Mouse (Mus musculus): ENCODE measurements around the gene Nav2.

- TF ChIP-seq CTCF (IDR thresholded peaks at IDR 0.05; ENCODE audit: borderline replicate concordance, insufficient read depth, low read depth, low read length) (no peak), POLR2A (IDR thresholded peaks at IDR 0.05; ENCODE audit: borderline replicate concordance, insufficient read depth, low read length) (no peak)
These were observed 491.9 kb downstream of the Nav2 start for GRCm38 (mm10) chr7:49400463-49400862.

All from cerebellum, adult 2 months (tissue).